Mouse (Mus musculus): ENCODE measurements around the gene Uqcr10. TPM values are rescaled to one million over a fixed set of nuclear protein-coding genes. Genes with fewer than 3 reads are reported as not detected.

Uqcr10 gene
- total and polyA plus RNA-seq, 3 experiments: 598 to 1,416 TPM; not detected in 1

GRCm38 (mm10) chr11:4704072-4704964 lies at the start of gene Uqcr10, which contains the start of gene Zmat5 (continued):
- TF ChIP-seq MAFK (IDR thresholded peaks at IDR 0.05; ENCODE audit: borderline replicate concordance, low read depth, low read length) (no peak), GABPA (IDR thresholded peaks at IDR 0.05; ENCODE audit: low read depth, low read length) (no peak; the same call in 1 of the 2 replicates), GATA1 (IDR thresholded peaks at IDR 0.05; ENCODE audit: low read depth, low read length) (0 out of 2 replicates have a peak, but pooled peaks have one; percentile 12), MAZ (IDR thresholded peaks at IDR 0.05; ENCODE audit: low read depth, low read length) (no peak; the same call in 1 of the 2 replicates)

- Histone ChIP-seq H3K27me3 (ENCODE audit: control insufficient read depth in 1 of 2, insufficient read depth in 2 of 2, low read length in 2 of 2) (no peaks in the 10 kb centered on the region), H3K36me3 (ENCODE audit: control insufficient read depth in 1 of 2, insufficient read depth in 2 of 2, low read length in 2 of 2) (no peaks in the 10 kb centered on the region), H3K27ac (ENCODE audit: control insufficient read depth, low read depth, low read length) (no peak overlapping the region), H3K9me3 (replicated peaks; ENCODE audit: insufficient read depth, low read length) (no peaks in the 10 kb centered on the region), H3K9ac (ENCODE audit: control insufficient read depth, low read depth, low read length, poor library complexity, severe bottlenecking) (no peak overlapping the region), H3K4me1 (ENCODE audit: control insufficient read depth in 1 of 2, insufficient read depth in 2 of 2, low read length in 2 of 2) (no peaks in the 10 kb centered on the region), H3K4me3 (ENCODE audit: control insufficient read depth in 1 of 2, insufficient read depth in 1 of 2, low read depth in 2 of 2, low read length in 2 of 2) (no peak overlapping the region), H3K79me2 (ENCODE audit: control insufficient read depth, insufficient read depth, low read length, poor library complexity) (no peaks in the 10 kb centered on the region)
- no peak for DNase-seq (ENCODE audit: low read depth, low spot score)
- no peak for TF ChIP-seq TCF12 (IDR thresholded peaks at IDR 0.05; ENCODE audit: low read depth, low read length)
- no peak for TF ChIP-seq NELFE (IDR thresholded peaks at IDR 0.05; ENCODE audit: low read depth, low read length)
- TF ChIP-seq MAFK (IDR thresholded peaks at IDR 0.05; ENCODE audit: borderline replicate concordance, low read depth, low read length): no peak
- no peak for TF ChIP-seq ZNF384 (IDR thresholded peaks at IDR 0.05; ENCODE audit: low read depth, low read length)
- no peak for TF ChIP-seq MXI1 (IDR thresholded peaks at IDR 0.05; ENCODE audit: low read depth, low read length)
- TF ChIP-seq RAD21 (IDR thresholded peaks at IDR 0.05; ENCODE audit: low read depth, low read length): no peak
- TF ChIP-seq ETS1 (IDR thresholded peaks at IDR 0.05; ENCODE audit: low read depth, low read length): no peak
- no peak for TF ChIP-seq JUND (IDR thresholded peaks at IDR 0.05; ENCODE audit: low read depth, low read length)
- no peak for TF ChIP-seq TBP (IDR thresholded peaks at IDR 0.05; ENCODE audit: low read depth, low read length)
- TF ChIP-seq ZMIZ1 (IDR thresholded peaks at IDR 0.05; ENCODE audit: low read depth, low read length): no peak
- no peak for TF ChIP-seq GABPA (IDR thresholded peaks at IDR 0.05; ENCODE audit: low read depth, low read length)
- no peak for TF ChIP-seq BHLHE40 (IDR thresholded peaks at IDR 0.05; ENCODE audit: borderline replicate concordance, low read depth, low read length)
- no peak for TF ChIP-seq GATA1 (IDR thresholded peaks at IDR 0.05; ENCODE audit: low read depth, low read length)
- TF ChIP-seq KAT2A (conservative IDR thresholded peaks at IDR 0.05; ENCODE audit: low read depth, low read length): no peak
- TF ChIP-seq USF1 (IDR thresholded peaks at IDR 0.05; ENCODE audit: low read depth, low read length): no peak
- no peak for TF ChIP-seq USF2 (IDR thresholded peaks at IDR 0.05; ENCODE audit: borderline replicate concordance in 1 of 2, insufficient read depth in 1 of 2, low read depth in 1 of 2, low read length in 2 of 2)
- no peak for TF ChIP-seq ZC3H11A (IDR thresholded peaks at IDR 0.05; ENCODE audit: low read depth, low read length)
- no peak for TF ChIP-seq MYC (IDR thresholded peaks at IDR 0.05; ENCODE audit: low read depth, low read length)
- no peak for TF ChIP-seq ZKSCAN1 (IDR thresholded peaks at IDR 0.05; ENCODE audit: low read depth, low read length)
- no peak for TF ChIP-seq SMC3 (IDR thresholded peaks at IDR 0.05; ENCODE audit: low read depth, low read length)
These were observed 48.7 kb upstream of the Uqcr10 start for GRCm38 (mm10) chr11:4752836-4753235.
